Mouse (Mus musculus): ENCODE results near the gene Zfp384.
"Not testable (repeated sequence)": the region's sequence is repeated elsewhere in the genome, so short reads cannot be mapped to it uniquely, and the experiment has no call there.

The Zfp384 gene

GRCm38 (mm10) chr6:125017682-125018081 is 8.7 kb downstream of the Zfp384 start:
- no peak for DNase-seq

- peak; percentile 86 for DNase-seq
These were observed 21.6 kb downstream of the Zfp384 start for GRCm38 (mm10) chr6:125030532-125030931.

- peak; percentile 86 for DNase-seq
These were observed 22.7 kb downstream of the Zfp384 start for GRCm38 (mm10) chr6:125031604-125032003.

DNA sequence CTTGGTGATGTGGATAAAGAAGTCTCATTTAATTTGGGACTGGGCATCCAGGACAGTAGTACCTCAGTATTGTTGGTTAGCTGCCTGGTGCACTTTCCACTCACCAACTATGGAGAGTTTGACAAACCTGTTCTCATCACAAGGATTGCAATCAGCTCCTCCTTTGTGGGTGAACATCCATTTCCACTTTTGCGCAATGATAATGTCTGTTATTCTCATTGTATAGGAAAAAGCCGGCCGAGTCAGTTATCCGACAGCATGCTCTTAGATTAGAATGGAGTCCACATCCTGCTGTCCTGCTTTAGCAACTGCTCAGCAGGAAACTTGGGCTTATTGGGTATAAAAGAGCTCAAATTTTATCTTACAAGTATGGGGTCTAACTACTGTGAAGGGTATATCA is 29.7 kb downstream of the Zfp384 start:
- peak; percentile 88 for DNase-seq

GRCm38 (mm10) chr6:125039131-125039530 is 30.2 kb downstream of the Zfp384 start:
- DNase-seq: no peak

GRCm38 (mm10) chr6:125039533-125040153 is 30.7 kb downstream of the Zfp384 start, which contains the start of gene Ing4:
Ing4 (plus strand) TSS chr6:125039760.
- DNase-seq: peak; percentile 99

DNA sequence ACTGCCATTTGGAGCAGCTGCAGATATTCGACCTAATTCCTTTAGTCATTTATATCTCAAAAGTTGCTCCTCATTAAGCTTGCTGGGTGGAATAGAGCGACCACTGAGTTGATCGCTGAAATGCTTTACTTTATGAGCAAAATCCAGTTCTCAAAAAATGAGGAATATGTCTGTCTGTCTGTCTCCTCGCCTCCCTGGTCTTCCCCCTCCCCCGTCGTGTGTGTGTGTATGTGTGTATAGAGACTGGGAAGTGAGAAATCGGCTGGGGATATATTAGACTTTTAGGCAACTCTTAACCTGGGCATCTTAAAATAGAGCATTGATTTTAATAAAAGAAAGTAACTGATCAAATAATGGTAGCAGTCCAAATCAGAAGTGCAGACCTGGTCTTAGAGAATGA is 31.3 kb downstream of the Zfp384 start:
- DNase-seq: peak; percentile 83

- peak; percentile 87 for DNase-seq
These were observed 32.1 kb downstream of the Zfp384 start for GRCm38 (mm10) chr6:125041047-125041446.

- DNase-seq: peak; percentile 88
These were observed 33.1 kb downstream of the Zfp384 start for GRCm38 (mm10) chr6:125042081-125042480.

DNA sequence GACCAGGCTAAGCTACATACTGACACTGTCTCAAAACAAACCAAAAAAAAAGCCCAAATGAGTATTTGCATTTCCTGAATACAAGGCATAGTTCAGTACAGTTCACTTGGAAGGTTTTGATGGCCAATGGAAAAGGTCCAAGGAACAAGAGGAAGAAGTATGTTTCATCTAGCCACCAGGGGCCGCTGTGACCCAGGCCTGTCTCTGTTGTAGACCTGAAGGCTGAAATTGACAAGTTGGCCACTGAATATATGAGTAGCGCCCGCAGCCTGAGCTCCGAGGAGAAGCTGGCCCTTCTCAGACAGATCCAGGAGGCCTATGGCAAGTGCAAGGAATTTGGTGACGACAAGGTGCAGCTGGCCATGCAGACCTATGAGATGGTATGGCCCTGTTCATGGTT is 37.7 kb downstream of the Zfp384 start:
- DNase-seq: peak; percentile 94

- no peak for DNase-seq
These were observed 40.7 kb downstream of the Zfp384 start, which contains the start of gene Acrbp for GRCm38 (mm10) chr6:125049678-125050077. Acrbp (plus strand) TSS chr6:125049689.

DNA sequence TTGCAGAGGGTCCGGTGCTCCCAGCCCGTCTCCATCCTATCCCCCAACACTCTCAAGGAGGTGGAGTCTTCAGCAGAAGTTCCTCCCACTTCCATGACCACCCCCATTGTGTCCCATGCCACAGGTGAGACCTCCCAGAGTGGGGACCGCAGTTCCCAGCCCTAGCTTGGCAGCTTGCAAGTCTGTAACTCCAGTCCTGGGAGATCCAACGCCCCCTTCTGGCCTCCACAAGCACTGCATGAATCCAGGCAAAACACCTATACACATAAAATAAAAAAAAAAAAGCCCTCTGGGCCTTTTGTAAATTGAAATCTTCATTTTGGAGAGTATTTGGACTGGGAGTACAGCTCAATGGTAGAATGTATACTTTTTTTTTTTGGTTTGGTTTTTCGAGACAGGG is 42.3 kb downstream of the Zfp384 start:
- DNase-seq: no peak

DNA sequence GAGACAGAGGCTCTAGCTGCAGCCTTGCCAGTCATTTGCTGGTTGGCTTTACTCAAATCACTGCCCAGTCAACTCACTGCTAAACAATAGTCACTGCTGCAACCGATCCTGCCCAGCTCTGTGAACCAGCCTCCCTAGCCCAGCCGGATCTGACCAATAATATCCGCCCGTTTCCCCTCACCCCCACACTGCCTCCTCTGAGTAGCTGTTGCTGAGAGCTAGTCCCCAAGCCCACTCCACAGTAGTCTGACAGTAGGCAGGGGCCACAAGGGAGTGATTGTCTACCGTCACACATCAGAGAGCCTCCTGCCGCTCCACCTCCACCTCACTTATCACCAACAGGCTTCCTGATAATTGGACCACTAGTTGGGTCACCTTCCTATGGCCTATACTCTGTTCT is 52.5 kb downstream of the Zfp384 start:
- no peak for DNase-seq

- DNase-seq: no peak
These were observed 53.6 kb downstream of the Zfp384 start for GRCm38 (mm10) chr6:125062511-125062910.

DNA sequence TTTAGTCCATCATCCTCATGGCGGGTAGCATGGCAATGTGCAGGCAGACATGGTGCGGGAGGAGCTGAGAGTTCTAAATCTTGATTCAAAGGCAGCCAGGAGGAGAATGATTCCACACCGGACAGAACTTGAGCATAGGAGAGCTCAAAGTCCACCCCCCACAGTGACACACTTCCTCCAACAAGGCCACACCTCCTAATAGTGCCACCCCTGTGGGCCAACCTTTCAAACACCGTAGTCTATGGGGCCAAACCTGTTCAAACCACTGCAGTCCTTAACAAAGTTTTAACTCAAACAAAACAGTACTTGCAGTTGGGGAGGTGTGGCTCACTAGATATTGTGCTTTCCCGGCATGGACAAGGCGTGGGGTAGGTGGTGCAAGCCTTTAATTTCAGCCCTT is 55.0 kb downstream of the Zfp384 start:
- DNase-seq: no peak

DNA sequence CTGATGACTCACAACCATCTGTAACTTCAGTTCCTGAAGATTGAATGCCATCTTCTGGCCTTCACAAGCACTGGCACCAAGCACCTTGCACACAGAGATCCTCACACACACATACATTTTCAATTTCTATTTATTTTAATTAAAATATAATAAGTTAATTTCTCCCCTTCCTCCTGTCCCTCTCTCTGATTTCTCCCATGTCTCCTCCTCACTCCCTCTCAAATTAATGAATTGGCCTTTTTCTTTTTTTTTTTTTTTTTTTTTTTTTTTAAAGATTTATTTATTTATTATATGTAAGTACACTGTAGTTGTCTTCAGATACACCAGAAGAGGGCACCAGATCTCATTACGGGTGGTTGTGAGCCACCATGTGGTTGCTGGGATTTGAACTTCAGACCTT is 56.3 kb downstream of the Zfp384 start:
- not testable (repeated sequence) for DNase-seq

DNA sequence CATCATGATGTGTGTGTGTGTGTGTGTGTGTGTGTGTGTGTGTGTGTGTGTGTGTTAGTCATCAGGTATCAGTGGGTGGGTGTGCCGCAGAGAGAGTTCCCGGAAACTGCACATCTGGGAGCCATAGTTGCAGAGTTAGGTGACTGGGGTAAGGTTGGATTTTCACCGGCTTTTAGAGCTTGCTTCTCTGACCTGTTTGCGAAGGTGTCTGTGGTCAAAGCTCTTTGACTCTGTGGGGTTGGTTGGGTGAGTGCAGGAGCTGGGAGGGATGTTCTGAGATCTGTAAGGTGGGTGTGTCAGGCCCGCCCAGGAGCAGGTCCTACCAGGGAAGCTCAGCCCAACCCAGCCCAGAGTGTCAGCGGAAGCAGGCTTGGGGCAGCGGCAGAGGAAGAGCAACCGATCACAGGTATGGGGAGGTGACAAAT is 58.6 kb downstream of the Zfp384 start, which contains the start of gene Lpar5:
Gene Lpar5, plus strand, starts transcription at position 350 of the 425 bp plus-strand sequence.
- DNase-seq: no peak

GRCm38 (mm10) chr6:125071170-125071895 is 62.4 kb downstream of the Zfp384 start:
- DNase-seq: peak; percentile 92

DNA sequence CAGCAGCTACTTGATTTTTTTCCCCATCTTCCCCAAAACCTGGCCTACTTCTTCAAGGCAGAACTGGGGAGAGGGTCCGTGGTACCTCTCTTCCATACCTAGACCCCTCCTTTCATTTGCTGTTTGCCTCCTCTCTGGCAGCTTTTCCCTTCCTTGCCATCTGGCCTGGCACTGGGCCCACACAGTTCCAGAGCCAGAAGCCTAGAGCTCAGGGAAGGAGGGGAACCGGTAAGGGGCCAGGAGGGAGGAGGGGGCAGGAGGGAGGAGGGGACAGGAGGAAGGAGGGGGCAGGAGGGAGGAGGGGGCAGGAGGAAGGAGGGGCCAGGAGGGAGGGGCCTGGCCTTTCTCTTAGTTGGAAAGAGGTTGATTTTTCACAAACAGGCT is 62.9 kb downstream of the Zfp384 start:
- no peak for DNase-seq

- DNase-seq: no peak
These were observed 64.9 kb downstream of the Zfp384 start for GRCm38 (mm10) chr6:125073825-125074224.

DNA sequence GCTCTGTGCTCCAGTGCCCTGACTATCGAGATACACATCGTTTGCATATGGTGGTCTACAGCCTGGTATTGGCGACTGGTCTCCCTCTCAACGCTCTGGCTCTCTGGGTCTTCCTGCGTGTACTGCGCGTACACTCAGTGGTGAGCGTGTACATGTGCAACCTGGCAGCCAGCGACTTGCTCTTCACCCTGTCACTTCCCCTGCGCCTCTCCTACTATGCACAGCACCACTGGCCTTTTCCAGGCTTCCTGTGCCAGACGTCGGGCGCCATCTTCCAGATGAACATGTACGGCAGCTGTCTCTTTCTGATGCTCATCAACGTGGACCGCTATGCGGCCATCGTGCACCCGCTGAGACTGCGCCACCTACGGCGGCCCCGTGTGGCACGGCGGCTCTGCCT is 72.4 kb downstream of the Zfp384 start:
- no peak for DNase-seq

GRCm38 (mm10) chr6:125081797-125082560 is 73.0 kb downstream of the Zfp384 start:
- DNase-seq: peak; percentile 99

GRCm38 (mm10) chr6:125082801-125083386 is 73.9 kb downstream of the Zfp384 start:
- peak; percentile 84 for DNase-seq

Data from heart, adult 11 months (tissue).